Mouse (Mus musculus) embryonic facial prominence, embryonic 12.5 days (tissue): Measurements from ENCODE around the gene Olfr571. TPM values are rescaled to one million over a fixed set of nuclear protein-coding genes. Genes with fewer than 3 reads are reported as not detected.

ENCODE experiments used
- ATAC-seq: fragments of 200-750 bp; cut with Nextera tagmentation; 2 replicates; pipeline ENCODE4 v1.8.0; 2017; ENCODE audit not compliant: insufficient number of reproducible peaks, insufficient read depth, low FRiP score, low TSS enrichment
- H3K27ac ChIP-seq: fragments of 300-500 bp; sonication (generic); 2 replicates; pipeline ENCODE4 v1.5.1; 2016; ENCODE audit warnings: mild to moderate bottlenecking
- H3K27me3 ChIP-seq: fragments of 300-500 bp; sonication (generic); 2 replicates; pipeline ENCODE4 v1.6.1; 2016; ENCODE audit warnings: mild to moderate bottlenecking, moderate library complexity
- H3K36me3 ChIP-seq: fragments of 300-500 bp; sonication (generic); 2 replicates; pipeline ENCODE4 v1.6.1; 2016; ENCODE audit warnings: mild to moderate bottlenecking
- H3K4me1 ChIP-seq: fragments of 300-500 bp; sonication (generic); 2 replicates; pipeline ENCODE4 v1.6.1; 2016
- H3K4me2 ChIP-seq: fragments of 300-500 bp; sonication (generic); replicated peaks from 2 replicates; pipeline ENCODE4 v1.6.1; 2016; ENCODE audit warnings: mild to moderate bottlenecking, moderate library complexity
- H3K4me3 ChIP-seq: fragments of 300-500 bp; sonication (generic); 2 replicates; pipeline ENCODE4 v1.5.1; 2016; ENCODE audit warnings: mild to moderate bottlenecking
- H3K9ac ChIP-seq: fragments of 300-500 bp; sonication (generic); 2 replicates; pipeline ENCODE4 v1.6.1; 2016; ENCODE audit warnings: mild to moderate bottlenecking, moderate library complexity
- H3K9me3 ChIP-seq: fragments of 300-500 bp; sonication (generic); 2 replicates; pipeline ENCODE4 v1.6.1; 2016; ENCODE audit warnings: mild to moderate bottlenecking, moderate library complexity
- WGBS: fragments of 180-500 bp; shearing (Covaris S2); methylation state at CpG from one replicate; pipeline ENCODE4 v1.1.7; 2016; 5-methylcytosine and 5-hydroxymethylcytosine counted together
- polyA plus RNA-seq: library from polyadenylated mRNA; unstranded; fragments of >200 nt; fragmentation: Nextera tagmentation; extraction: Ambion mirVana; gene quantifications from 2 replicates; pipeline ENCODE4 v1.2.1, GENCODE M21; 2016

Gene Olfr571
- 0.06 and 0.23 TPM in 2 replicates for polyA plus RNA-seq

DNA sequence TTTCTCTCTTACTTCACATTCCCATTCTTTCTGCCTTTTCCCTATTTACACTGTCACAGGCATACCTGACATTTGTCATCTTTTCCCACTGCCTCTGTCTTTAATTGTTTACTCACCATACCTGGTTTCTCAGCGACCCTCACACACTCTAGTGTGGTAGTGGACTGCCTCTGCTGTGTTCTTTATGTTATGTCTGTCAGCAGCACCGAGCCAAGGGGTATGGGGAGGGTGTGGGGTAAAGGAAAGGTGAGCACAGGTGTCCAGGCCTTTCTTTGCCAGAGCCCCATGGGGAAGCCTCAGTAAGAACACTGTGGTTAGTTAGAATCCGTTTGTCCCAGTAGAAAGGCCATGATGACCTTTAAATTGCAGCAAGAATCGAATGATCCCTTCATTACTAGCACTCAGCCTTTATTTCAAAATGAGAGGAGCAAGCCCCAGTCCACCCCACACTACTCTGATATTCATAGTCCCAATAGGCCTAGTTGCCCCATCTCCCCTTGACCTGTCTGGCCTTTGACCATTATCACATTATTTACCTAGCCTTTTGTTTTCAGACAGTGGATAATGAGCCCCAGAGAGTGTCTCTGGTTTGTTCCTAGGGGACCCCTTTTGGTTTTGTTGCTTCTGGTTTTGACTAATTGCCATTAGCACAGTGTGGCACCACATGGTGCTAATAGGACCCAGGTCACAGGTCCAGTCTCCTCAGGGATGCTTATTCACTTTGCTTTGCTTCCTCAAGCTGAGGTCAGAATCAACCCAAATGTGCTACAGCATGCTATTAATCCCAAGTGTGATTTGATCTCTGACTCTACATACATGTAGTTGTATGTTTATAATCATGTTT lies at the start of gene Olfr571:
Olfr571 (minus strand) TSS at position 505 of the 844 bp plus-strand sequence.
- Histone ChIP-seq H3K27ac (no peak within 1 kb of the TSS), H3K4me2 (no peak within 1 kb of the TSS), H3K9ac (no peak within 1 kb of the TSS), H3K4me1 (no peaks in the 10 kb centered on the region), H3K4me3 (no peak within 1 kb of the TSS), H3K9me3 (no peaks in the 10 kb centered on the region), H3K27me3 (no peaks in the 10 kb centered on the region), H3K36me3 (no peaks in the 10 kb centered on the region)
- peak; percentile 56; the same call in 1 of the 2 replicates for ATAC-seq
- 65% methylated on average over 4 of the region's 4 CpGs for WGBS

DNA sequence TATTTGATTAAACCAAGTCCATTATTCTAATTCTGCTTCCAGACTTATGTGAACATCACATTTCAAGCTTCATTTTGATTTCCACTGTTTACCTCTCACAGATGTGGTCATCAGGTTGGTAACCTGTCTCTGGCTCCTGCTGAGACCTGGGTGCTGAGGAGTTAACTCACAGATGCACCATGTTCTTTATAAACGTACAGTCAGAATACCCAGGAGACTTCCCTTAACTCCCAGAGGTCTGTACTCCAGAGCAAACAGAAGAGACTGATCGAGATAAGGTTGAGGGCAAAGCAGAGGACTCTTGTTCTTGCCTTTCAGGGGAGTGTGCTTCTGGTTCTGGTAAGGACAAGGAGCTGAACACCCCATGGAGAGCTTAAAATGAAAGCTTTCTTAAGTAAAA lies 45.0 kb upstream of the Olfr571 start, which contains the start of gene Olfr576:
Olfr576 (plus strand) TSS at position 301 of the 400 bp plus-strand sequence.
- H3K4me1 ChIP-seq = no peaks in the 10 kb centered on the region
- ATAC-seq = no peak
- H3K27ac ChIP-seq = no peak within 1 kb of the TSS
- no peaks in the 10 kb centered on the region for H3K36me3 ChIP-seq
- no peak within 1 kb of the TSS for H3K9ac ChIP-seq
- WGBS = 38% methylated on average over 2 of the region's 2 CpGs
- no peak within 1 kb of the TSS for H3K4me3 ChIP-seq
- H3K4me2 ChIP-seq = no peak within 1 kb of the TSS
- no peaks in the 10 kb centered on the region for H3K27me3 ChIP-seq
- H3K9me3 ChIP-seq = no peaks in the 10 kb centered on the region

DNA sequence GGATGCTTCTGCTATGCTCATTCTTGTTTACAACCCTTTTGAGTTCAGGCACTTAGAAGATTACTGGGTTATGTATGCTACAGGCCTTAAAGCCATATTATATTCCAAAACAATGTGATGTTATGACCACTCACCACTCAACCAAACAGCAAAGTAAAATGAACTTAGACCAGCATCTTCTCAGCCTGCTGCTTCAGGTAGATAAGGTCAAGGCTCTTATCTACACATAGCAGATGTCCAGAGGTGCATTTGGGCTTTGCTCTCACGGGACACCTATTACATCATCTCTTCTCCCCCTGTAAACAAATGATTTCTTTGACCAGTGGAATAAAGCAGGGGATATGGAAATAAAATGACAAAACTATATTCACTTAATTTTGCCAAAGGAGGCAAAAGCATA lies 41.3 kb upstream of the Olfr571 start, which contains the start of gene Olfr575:
Olfr575 (minus strand) TSS at position 183 of the 400 bp plus-strand sequence.
- H3K27me3 ChIP-seq = no peaks in the 10 kb centered on the region
- H3K9me3 ChIP-seq = no peaks in the 10 kb centered on the region
- no peaks in the 10 kb centered on the region for H3K4me1 ChIP-seq
- no peak within 1 kb of the TSS for H3K27ac ChIP-seq
- no peak for ATAC-seq
- H3K36me3 ChIP-seq = no peaks in the 10 kb centered on the region
- WGBS = 67% methylated on average over 1 of the region's 1 CpGs
- H3K4me3 ChIP-seq = no peak within 1 kb of the TSS
- no peak within 1 kb of the TSS for H3K9ac ChIP-seq
- H3K4me2 ChIP-seq = no peak within 1 kb of the TSS

DNA sequence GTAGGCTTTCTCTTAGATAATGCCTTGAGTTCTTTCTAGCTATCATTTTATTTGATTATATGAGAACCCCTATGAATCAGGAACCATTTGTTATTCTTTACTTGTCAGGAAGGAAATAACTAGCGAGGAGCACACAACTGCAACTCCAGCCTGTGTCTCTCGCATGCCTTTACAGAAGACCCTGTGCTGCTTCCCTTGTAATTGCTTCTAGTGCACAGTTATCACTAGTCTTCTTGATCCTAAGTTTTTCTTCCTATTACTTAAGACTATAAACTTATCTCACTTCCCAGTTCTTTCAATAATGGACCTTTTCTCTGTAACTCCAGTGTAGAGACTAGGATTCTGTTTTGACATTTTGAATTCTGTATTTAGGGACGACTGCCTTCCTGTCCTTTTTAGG lies 40.8 kb upstream of the Olfr571 start:
- no peak overlapping the region for H3K4me2 ChIP-seq
- ATAC-seq = no peak
- H3K36me3 ChIP-seq = no peaks in the 10 kb centered on the region
- H3K27ac ChIP-seq = no peak overlapping the region
- H3K4me3 ChIP-seq = no peak overlapping the region
- no peaks in the 10 kb centered on the region for H3K9me3 ChIP-seq
- H3K27me3 ChIP-seq = no peaks in the 10 kb centered on the region
- H3K9ac ChIP-seq = no peak overlapping the region
- 76% methylated on average over 3 of the region's 3 CpGs for WGBS
- no peaks in the 10 kb centered on the region for H3K4me1 ChIP-seq

DNA sequence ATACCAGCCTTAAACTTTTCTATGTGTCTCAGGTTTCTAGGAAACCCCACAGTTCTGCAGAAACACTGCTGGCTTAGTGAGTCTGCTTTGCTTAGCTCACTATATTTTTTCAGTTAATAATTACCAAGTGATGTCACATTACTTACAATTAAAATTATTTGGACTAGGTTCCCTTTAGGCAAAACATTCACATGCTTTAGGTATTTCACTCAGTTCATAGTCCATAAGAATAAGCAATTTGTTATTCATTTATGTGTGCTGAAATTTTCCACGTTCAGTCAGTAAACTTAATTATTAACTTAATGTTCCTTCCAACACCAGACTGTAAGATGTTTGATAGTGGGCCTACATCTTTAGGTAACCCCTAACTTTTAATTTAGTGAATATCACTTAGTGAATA lies 33.4 kb upstream of the Olfr571 start:
- Histone ChIP-seq H3K4me3 (no peak overlapping the region), H3K27me3 (no peaks in the 10 kb centered on the region), H3K9ac (no peak overlapping the region), H3K9me3 (no peaks in the 10 kb centered on the region), H3K4me1 (no peaks in the 10 kb centered on the region), H3K36me3 (no peaks in the 10 kb centered on the region), H3K4me2 (no peak overlapping the region), H3K27ac (no peak overlapping the region)
- ATAC-seq = no peak
- 61% methylated on average over 1 of the region's 1 CpGs for WGBS

DNA sequence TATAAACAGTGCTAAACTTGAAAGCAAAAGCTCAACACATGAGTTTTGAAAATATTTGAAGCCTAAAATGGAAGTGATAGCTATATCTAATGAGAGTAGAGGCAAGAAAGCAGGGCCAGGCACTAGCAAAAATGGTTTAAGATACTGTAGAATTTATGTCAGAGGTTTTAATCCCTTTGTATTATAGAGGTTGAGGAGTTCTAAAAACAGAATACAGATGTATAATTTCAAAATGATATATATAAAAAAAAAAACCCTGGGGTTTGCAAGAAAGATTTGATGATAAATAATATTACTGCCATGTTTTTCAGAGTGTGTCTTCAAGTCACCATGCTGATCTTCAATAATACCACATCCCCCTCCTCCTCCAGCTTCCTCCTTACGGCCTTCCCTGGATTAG lies 30.8 kb upstream of the Olfr571 start, which contains the start of gene Olfr574:
Olfr574 (plus strand) TSS at position 301 of the 400 bp plus-strand sequence.
- H3K27me3 ChIP-seq = no peaks in the 10 kb centered on the region
- 95% methylated on average over 1 of the region's 1 CpGs for WGBS
- no peaks in the 10 kb centered on the region for H3K36me3 ChIP-seq
- no peak within 1 kb of the TSS for H3K9ac ChIP-seq
- H3K9me3 ChIP-seq = no peaks in the 10 kb centered on the region
- no peaks in the 10 kb centered on the region for H3K4me1 ChIP-seq
- no peak within 1 kb of the TSS for H3K4me2 ChIP-seq
- no peak within 1 kb of the TSS for H3K4me3 ChIP-seq
- H3K27ac ChIP-seq = no peak within 1 kb of the TSS
- ATAC-seq = no peak

DNA sequence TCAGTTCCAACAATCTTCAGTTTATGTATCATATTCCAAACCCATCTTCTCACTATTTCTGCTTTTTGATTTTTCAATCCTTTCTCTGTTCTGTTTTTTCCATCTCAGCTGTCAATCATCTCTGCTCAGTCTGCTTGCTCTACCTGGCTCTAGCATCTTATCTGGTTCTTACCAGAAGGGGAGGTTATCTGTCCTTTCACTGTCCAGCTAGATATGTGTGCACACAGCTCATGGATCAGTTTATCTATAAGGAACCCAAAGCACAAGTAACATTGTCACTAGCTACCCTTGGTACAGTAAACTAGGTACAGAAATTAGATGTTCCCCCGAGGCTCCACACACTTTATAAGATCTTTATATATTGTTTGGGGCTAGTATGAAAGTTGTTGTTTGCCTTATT lies 26.1 kb upstream of the Olfr571 start:
- no peak overlapping the region for H3K4me3 ChIP-seq
- no peak overlapping the region for H3K4me2 ChIP-seq
- H3K27ac ChIP-seq = no peak overlapping the region
- no peak overlapping the region for H3K9ac ChIP-seq
- H3K27me3 ChIP-seq = no peaks in the 10 kb centered on the region
- H3K4me1 ChIP-seq = no peaks in the 10 kb centered on the region
- 87% methylated on average over 1 of the region's 1 CpGs for WGBS
- no peaks in the 10 kb centered on the region for H3K36me3 ChIP-seq
- no peaks in the 10 kb centered on the region for H3K9me3 ChIP-seq
- ATAC-seq = no peak

DNA sequence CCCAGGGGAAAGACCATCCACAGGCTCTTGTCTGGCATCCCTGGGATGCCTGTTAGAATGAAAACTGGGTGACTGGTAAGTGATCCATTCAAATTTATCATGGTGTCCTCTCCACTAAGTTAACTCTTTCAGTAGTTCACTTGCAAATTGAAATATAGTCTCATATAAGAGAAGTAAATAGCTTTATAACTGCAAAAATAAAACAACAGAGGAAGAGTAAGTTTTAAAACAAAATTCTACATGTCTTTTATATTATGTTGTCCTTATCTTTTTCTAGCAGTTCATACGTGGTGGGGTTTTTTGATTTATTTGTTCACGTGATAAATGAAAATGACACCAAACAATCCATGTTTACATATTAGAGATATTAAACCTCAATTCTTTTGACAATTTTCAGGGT lies 25.1 kb upstream of the Olfr571 start, which contains the start of gene Olfr573-ps1:
Olfr573-ps1 (minus strand) TSS at position 101 of the 400 bp plus-strand sequence.
- H3K4me1 ChIP-seq = no peaks in the 10 kb centered on the region
- H3K27ac ChIP-seq = no peak within 1 kb of the TSS
- ATAC-seq = no peak
- 91% methylated on average over 2 of the region's 2 CpGs for WGBS
- H3K4me2 ChIP-seq = no peak within 1 kb of the TSS
- H3K36me3 ChIP-seq = no peaks in the 10 kb centered on the region
- H3K9ac ChIP-seq = no peak within 1 kb of the TSS
- no peaks in the 10 kb centered on the region for H3K27me3 ChIP-seq
- no peak within 1 kb of the TSS for H3K4me3 ChIP-seq
- H3K9me3 ChIP-seq = no peaks in the 10 kb centered on the region

DNA sequence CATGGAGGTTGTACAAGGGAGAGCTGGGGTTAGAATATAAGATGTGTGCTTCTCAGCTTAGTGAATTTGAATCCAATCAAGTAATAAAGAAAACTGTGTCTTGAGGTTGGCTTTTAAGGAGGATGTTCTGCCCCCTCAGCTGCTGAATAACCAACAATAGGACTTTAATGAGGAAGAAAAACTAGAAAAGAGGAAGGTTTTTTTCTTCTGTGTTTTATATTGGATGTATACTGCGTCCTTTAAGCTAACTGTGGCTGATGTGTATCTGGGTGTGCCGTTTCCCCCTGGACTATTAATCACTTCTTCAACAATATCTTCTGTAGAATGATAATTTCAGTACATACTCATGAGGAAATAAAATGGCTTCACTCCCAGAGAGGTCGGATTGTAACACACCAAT lies 9.8 kb upstream of the Olfr571 start:
- Histone ChIP-seq H3K27ac (no peak overlapping the region), H3K27me3 (no peaks in the 10 kb centered on the region), H3K9me3 (no peaks in the 10 kb centered on the region), H3K4me3 (no peak overlapping the region), H3K4me2 (no peak overlapping the region), H3K9ac (no peak overlapping the region), H3K4me1 (no peaks in the 10 kb centered on the region), H3K36me3 (no peaks in the 10 kb centered on the region)
- 78% methylated on average over 3 of the region's 3 CpGs for WGBS
- ATAC-seq = no peak

DNA sequence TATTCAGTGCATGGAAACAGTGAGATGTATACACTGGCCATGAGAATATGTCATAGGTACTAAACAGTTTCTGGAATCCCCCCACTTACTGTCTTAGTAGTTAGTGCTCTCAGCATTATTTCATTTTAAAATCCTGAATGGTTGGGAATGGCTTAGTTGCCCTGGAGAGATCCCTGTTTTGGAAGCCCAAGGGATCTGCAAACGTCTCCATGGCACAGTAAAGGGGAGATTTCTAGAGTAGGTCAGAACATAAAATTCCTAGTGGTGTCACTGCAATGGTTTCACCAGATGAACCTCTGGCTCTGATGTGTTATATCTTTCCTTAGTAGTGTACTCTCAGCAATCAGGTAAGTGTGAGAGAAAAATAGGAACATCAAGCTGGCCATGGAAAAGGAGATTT lies 6.8 kb upstream of the Olfr571 start, which contains the start of gene Olfr572:
Olfr572 (plus strand) TSS at position 301 of the 400 bp plus-strand sequence.
- Histone ChIP-seq H3K4me3 (no peak within 1 kb of the TSS), H3K36me3 (no peaks in the 10 kb centered on the region), H3K9me3 (no peaks in the 10 kb centered on the region), H3K27me3 (no peaks in the 10 kb centered on the region), H3K4me2 (no peak within 1 kb of the TSS), H3K9ac (no peak within 1 kb of the TSS), H3K4me1 (no peaks in the 10 kb centered on the region), H3K27ac (no peak within 1 kb of the TSS)
- WGBS = 61% methylated on average over 1 of the region's 1 CpGs
- no peak for ATAC-seq

DNA sequence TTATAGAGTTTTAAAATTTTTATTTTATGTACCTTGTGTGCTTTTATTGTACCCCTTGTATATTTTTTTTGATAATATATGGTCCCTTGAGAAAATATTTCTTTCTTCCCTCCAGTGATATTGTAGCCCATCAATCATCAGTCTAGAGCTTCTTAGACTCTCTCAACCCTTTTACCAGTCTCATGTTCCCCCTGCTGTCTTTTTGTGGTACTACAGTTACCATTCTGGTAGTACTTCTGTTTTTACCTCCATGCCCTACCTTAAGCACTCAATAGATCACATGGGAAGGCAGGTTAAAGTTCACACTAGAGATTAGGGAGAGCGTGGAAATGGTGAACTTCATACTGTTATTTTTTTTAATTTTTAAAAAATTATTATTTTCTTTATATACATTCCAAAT lies 2.3 kb upstream of the Olfr571 start:
- 22% methylated on average over 1 of the region's 1 CpGs for WGBS

DNA sequence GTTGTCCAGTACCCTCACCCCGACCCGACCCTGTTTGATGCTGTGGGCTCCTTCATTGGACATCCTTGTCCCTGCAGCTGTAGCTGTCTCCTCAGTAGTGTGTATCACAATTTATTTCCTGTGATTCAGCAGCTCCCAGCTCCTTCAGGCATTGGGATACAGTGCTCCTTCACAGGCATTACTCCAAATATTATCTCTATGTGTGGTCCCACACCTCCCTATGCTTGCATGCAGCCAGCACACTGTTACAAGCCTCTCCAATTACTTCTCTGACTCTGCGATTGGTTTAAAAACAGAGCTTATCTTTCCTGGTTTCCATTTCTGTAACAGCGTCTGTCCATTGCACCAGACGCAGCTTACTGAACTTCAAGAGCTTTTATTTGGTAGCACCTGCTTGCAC lies 931 bp downstream of the Olfr571 start:
- H3K4me2 ChIP-seq = no peak overlapping the region
- no peaks in the 10 kb centered on the region for H3K9me3 ChIP-seq
- H3K36me3 ChIP-seq = no peaks in the 10 kb centered on the region
- no peaks in the 10 kb centered on the region for H3K27me3 ChIP-seq
- WGBS = 63% methylated on average over 5 of the region's 5 CpGs
- H3K9ac ChIP-seq = no peak overlapping the region
- no peak overlapping the region for H3K4me3 ChIP-seq
- no peak for ATAC-seq
- no peaks in the 10 kb centered on the region for H3K4me1 ChIP-seq
- H3K27ac ChIP-seq = no peak overlapping the region

More for the DNA sequence above, 2.3 kb upstream of the Olfr571 start:
- Histone ChIP-seq H3K4me3 (no peak overlapping the region), H3K9ac (no peak overlapping the region), H3K27me3 (no peaks in the 10 kb centered on the region), H3K4me1 (no peaks in the 10 kb centered on the region), H3K4me2 (no peak overlapping the region), H3K36me3 (no peaks in the 10 kb centered on the region), H3K9me3 (no peaks in the 10 kb centered on the region), H3K27ac (no peak overlapping the region)
- ATAC-seq = no peak
